Mouse (Mus musculus) embryonic facial prominence, embryonic 12.5 days (tissue): Measurements from ENCODE around the gene Ttc28. TPM values are rescaled to one million over a fixed set of nuclear protein-coding genes. Genes with fewer than 3 reads are reported as not detected.

Experiments used
- ATAC-seq: fragments of 200-750 bp; cut with Nextera tagmentation; 2 replicates; pipeline ENCODE4 v1.8.0; 2017; ENCODE audit not compliant: insufficient number of reproducible peaks, insufficient read depth, low FRiP score, low TSS enrichment
- H3K27ac ChIP-seq: fragments of 300-500 bp; sonication (generic); 2 replicates; pipeline ENCODE4 v1.5.1; 2016; ENCODE audit warnings: mild to moderate bottlenecking
- H3K27me3 ChIP-seq: fragments of 300-500 bp; sonication (generic); 2 replicates; pipeline ENCODE4 v1.6.1; 2016; ENCODE audit warnings: mild to moderate bottlenecking, moderate library complexity
- H3K36me3 ChIP-seq: fragments of 300-500 bp; sonication (generic); 2 replicates; pipeline ENCODE4 v1.6.1; 2016; ENCODE audit warnings: mild to moderate bottlenecking
- H3K4me1 ChIP-seq: fragments of 300-500 bp; sonication (generic); 2 replicates; pipeline ENCODE4 v1.6.1; 2016
- H3K4me2 ChIP-seq: fragments of 300-500 bp; sonication (generic); replicated peaks from 2 replicates; pipeline ENCODE4 v1.6.1; 2016; ENCODE audit warnings: mild to moderate bottlenecking, moderate library complexity
- H3K4me3 ChIP-seq: fragments of 300-500 bp; sonication (generic); 2 replicates; pipeline ENCODE4 v1.5.1; 2016; ENCODE audit warnings: mild to moderate bottlenecking
- H3K9ac ChIP-seq: fragments of 300-500 bp; sonication (generic); 2 replicates; pipeline ENCODE4 v1.6.1; 2016; ENCODE audit warnings: mild to moderate bottlenecking, moderate library complexity
- H3K9me3 ChIP-seq: fragments of 300-500 bp; sonication (generic); 2 replicates; pipeline ENCODE4 v1.6.1; 2016; ENCODE audit warnings: mild to moderate bottlenecking, moderate library complexity
- WGBS: fragments of 180-500 bp; shearing (Covaris S2); methylation state at CpG from one replicate; pipeline ENCODE4 v1.1.7; 2016; 5-methylcytosine and 5-hydroxymethylcytosine counted together
- polyA plus RNA-seq: library from polyadenylated mRNA; unstranded; fragments of >200 nt; fragmentation: Nextera tagmentation; extraction: Ambion mirVana; gene quantifications from 2 replicates; pipeline ENCODE4 v1.2.1, GENCODE M21; 2016

Gene Ttc28
- polyA plus RNA-seq, 1 experiment from 2014 or later: 21.2 TPM

GRCm38 (mm10) chr5:111288486-111288885 is 408.9 kb downstream of the Ttc28 start:
- Histone ChIP-seq H3K9me3 (no peaks in the 10 kb centered on the region), H3K36me3 (peaks cover 49% of the 10 kb centered on the region), H3K27me3 (no peaks in the 10 kb centered on the region), H3K27ac (no peak overlapping the region), H3K4me2 (no peak overlapping the region), H3K4me1 (no peaks in the 10 kb centered on the region; the same call in 1 of the 2 replicates), H3K9ac (no peak overlapping the region), H3K4me3 (no peak overlapping the region)
- WGBS: 88% methylated on average over 11 of the region's 11 CpGs
- ATAC-seq: no peak

- H3K4me2 ChIP-seq: no peak overlapping the region
- H3K9me3 ChIP-seq: no peaks in the 10 kb centered on the region
- no peak overlapping the region for H3K27ac ChIP-seq
- H3K4me3 ChIP-seq: no peak overlapping the region
- no peak overlapping the region for H3K9ac ChIP-seq
- no peaks in the 10 kb centered on the region; the same call in 1 of the 2 replicates for H3K4me1 ChIP-seq
- no peak for ATAC-seq
- H3K36me3 ChIP-seq: peaks cover 33% of the 10 kb centered on the region
- H3K27me3 ChIP-seq: no peaks in the 10 kb centered on the region
- WGBS: 87% methylated on average over 11 of the region's 11 CpGs
Observed at GRCm38 (mm10) chr5:111290071-111290470, 410.5 kb downstream of the Ttc28 start.

- peak overlapping the region; percentile 16; the same call in 1 of the 2 replicates for H3K4me2 ChIP-seq
- H3K4me3 ChIP-seq: no peak overlapping the region
- H3K9ac ChIP-seq: 0 out of 2 replicates have a peak overlapping the region, but pooled peaks have one; percentile 24
- whole genome bisulfite sequencing: 46% methylated on average over 10 of the region's 10 CpGs
- H3K27ac ChIP-seq: no peak overlapping the region
- ATAC-seq: 0 out of 2 replicates have a peak, but pooled peaks have one; percentile 74
- H3K27me3 ChIP-seq: no peaks in the 10 kb centered on the region
- no peaks in the 10 kb centered on the region; the same call in 1 of the 2 replicates for H3K4me1 ChIP-seq
- H3K9me3 ChIP-seq: no peaks in the 10 kb centered on the region
- peaks cover 17% of the 10 kb centered on the region for H3K36me3 ChIP-seq
Observed at GRCm38 (mm10) chr5:111291639-111292038, 412.0 kb downstream of the Ttc28 start.

- Histone ChIP-seq H3K27me3 (no peaks in the 10 kb centered on the region), H3K36me3 (no peaks in the 10 kb centered on the region), H3K9ac (no peak overlapping the region), H3K27ac (no peak overlapping the region), H3K4me2 (no peak overlapping the region), H3K9me3 (no peaks in the 10 kb centered on the region), H3K4me3 (no peak overlapping the region), H3K4me1 (0 out of 2 replicates have a peak, but pooled peaks cover 4% of the 10 kb centered on the region)
- 65% methylated on average over 5 of the region's 5 CpGs for WGBS
- no peak for ATAC-seq
Observed at GRCm38 (mm10) chr5:111297801-111298200, 418.2 kb downstream of the Ttc28 start.

GRCm38 (mm10) chr5:111298706-111299105 is 419.1 kb downstream of the Ttc28 start:
- Histone ChIP-seq H3K27me3 (no peaks in the 10 kb centered on the region), H3K4me1 (0 out of 2 replicates have a peak, but pooled peaks cover 4% of the 10 kb centered on the region), H3K36me3 (no peaks in the 10 kb centered on the region), H3K4me2 (no peak overlapping the region), H3K9me3 (no peaks in the 10 kb centered on the region), H3K27ac (no peak overlapping the region), H3K4me3 (no peak overlapping the region), H3K9ac (no peak overlapping the region)
- no peak for ATAC-seq
- 43% methylated on average over 7 of the region's 7 CpGs for WGBS

- Histone ChIP-seq H3K27ac (no peak overlapping the region), H3K4me1 (0 out of 2 replicates have a peak, but pooled peaks cover 4% of the 10 kb centered on the region), H3K9me3 (0 out of 2 replicates have a peak, but pooled peaks cover 4% of the 10 kb centered on the region), H3K9ac (no peak overlapping the region), H3K27me3 (no peaks in the 10 kb centered on the region), H3K4me2 (no peak overlapping the region), H3K36me3 (no peaks in the 10 kb centered on the region), H3K4me3 (no peak overlapping the region)
- ATAC-seq: no peak
- WGBS: 78% methylated on average over 8 of the region's 8 CpGs
Observed at GRCm38 (mm10) chr5:111300776-111301175, 421.2 kb downstream of the Ttc28 start.

- 66% methylated on average over 7 of the region's 7 CpGs for WGBS
- ATAC-seq: no peak
- no peak overlapping the region for H3K4me2 ChIP-seq
Observed at GRCm38 (mm10) chr5:111301736-111302135, 422.1 kb downstream of the Ttc28 start.

GRCm38 (mm10) chr5:111304730-111305129 is 425.1 kb downstream of the Ttc28 start:
- 86% methylated on average over 3 of the region's 3 CpGs for WGBS
- H3K4me1 ChIP-seq: no peaks in the 10 kb centered on the region

More at GRCm38 (mm10) chr5:111301736-111302135, 422.1 kb downstream of the Ttc28 start:
- Histone ChIP-seq H3K27me3 (no peaks in the 10 kb centered on the region), H3K4me3 (no peak overlapping the region), H3K9ac (no peak overlapping the region), H3K36me3 (no peaks in the 10 kb centered on the region), H3K9me3 (0 out of 2 replicates have a peak, but pooled peaks cover 4% of the 10 kb centered on the region), H3K4me1 (0 out of 2 replicates have a peak, but pooled peaks cover 4% of the 10 kb centered on the region), H3K27ac (no peak overlapping the region)

GRCm38 (mm10) chr5:111310185-111310584 is 430.6 kb downstream of the Ttc28 start:
- no peaks in the 10 kb centered on the region for H3K4me1 ChIP-seq
- no peaks in the 10 kb centered on the region for H3K36me3 ChIP-seq
- H3K9ac ChIP-seq: no peak overlapping the region
- H3K27ac ChIP-seq: no peak overlapping the region
- 69% methylated on average over 6 of the region's 6 CpGs for WGBS
- no peaks in the 10 kb centered on the region for H3K27me3 ChIP-seq
- no peak for ATAC-seq
- H3K4me2 ChIP-seq: no peak overlapping the region
- no peak overlapping the region for H3K4me3 ChIP-seq
- 0 out of 2 replicates have a peak, but pooled peaks cover 5% of the 10 kb centered on the region for H3K9me3 ChIP-seq

More at GRCm38 (mm10) chr5:111304730-111305129, 425.1 kb downstream of the Ttc28 start:
- no peak overlapping the region for H3K9ac ChIP-seq
- no peak overlapping the region for H3K27ac ChIP-seq
- 0 out of 2 replicates have a peak, but pooled peaks cover 4% of the 10 kb centered on the region for H3K9me3 ChIP-seq
- no peak overlapping the region for H3K4me2 ChIP-seq
- H3K27me3 ChIP-seq: no peaks in the 10 kb centered on the region
- no peak for ATAC-seq
- no peaks in the 10 kb centered on the region for H3K36me3 ChIP-seq
- H3K4me3 ChIP-seq: no peak overlapping the region

GRCm38 (mm10) chr5:111313833-111314232 is 434.2 kb downstream of the Ttc28 start:
- Histone ChIP-seq H3K27ac (no peak overlapping the region), H3K36me3 (no peaks in the 10 kb centered on the region), H3K9me3 (0 out of 2 replicates have a peak, but pooled peaks cover 4% of the 10 kb centered on the region), H3K4me2 (no peak overlapping the region), H3K4me1 (no peaks in the 10 kb centered on the region), H3K27me3 (no peaks in the 10 kb centered on the region), H3K9ac (no peak overlapping the region), H3K4me3 (no peak overlapping the region)
- ATAC-seq: no peak
- 85% methylated on average over 9 of the region's 9 CpGs for WGBS

- no peak overlapping the region for H3K4me2 ChIP-seq
- no peaks in the 10 kb centered on the region for H3K4me1 ChIP-seq
- H3K36me3 ChIP-seq: no peaks in the 10 kb centered on the region
- WGBS: 91% methylated on average over 6 of the region's 6 CpGs
- H3K4me3 ChIP-seq: no peak overlapping the region
- no peak overlapping the region for H3K27ac ChIP-seq
- H3K9ac ChIP-seq: no peak overlapping the region
- no peak for ATAC-seq
- H3K9me3 ChIP-seq: 0 out of 2 replicates have a peak, but pooled peaks cover 4% of the 10 kb centered on the region
- no peaks in the 10 kb centered on the region for H3K27me3 ChIP-seq
Observed at GRCm38 (mm10) chr5:111315061-111315460, 435.5 kb downstream of the Ttc28 start.

- Histone ChIP-seq H3K36me3 (no peaks in the 10 kb centered on the region), H3K4me1 (no peaks in the 10 kb centered on the region), H3K4me3 (no peak overlapping the region), H3K27me3 (no peaks in the 10 kb centered on the region), H3K9ac (no peak overlapping the region), H3K4me2 (no peak overlapping the region), H3K9me3 (0 out of 2 replicates have a peak, but pooled peaks cover 4% of the 10 kb centered on the region), H3K27ac (no peak overlapping the region)
- 72% methylated on average over 3 of the region's 3 CpGs for WGBS
- no peak for ATAC-seq
Observed at GRCm38 (mm10) chr5:111317526-111317925, 437.9 kb downstream of the Ttc28 start.
